Mouse (Mus musculus) midbrain, embryonic 12.5 days (tissue): ENCODE measurements around the gene Defb9. TPM values are rescaled to one million over a fixed set of nuclear protein-coding genes. Genes with fewer than 3 reads are reported as not detected.
"Not testable (repeated sequence)": the region's sequence is repeated elsewhere in the genome, so short reads cannot be mapped to it uniquely, and the experiment has no call there.

Source experiments
- ATAC-seq: fragments of 200-750 bp; cut with Nextera tagmentation; 2 replicates; pipeline ENCODE4 v1.8.0; 2017; ENCODE audit warnings: low read depth, moderate TSS enrichment, moderate library complexity; ENCODE audit not compliant: low FRiP score
- H3K27ac ChIP-seq: fragments of 300-500 bp; sonication (generic); replicated peaks from 2 replicates; pipeline ENCODE4 v1.5.1; 2016; ENCODE audit warnings: mild to moderate bottlenecking
- H3K27me3 ChIP-seq: fragments of 300-500 bp; sonication (generic); 2 replicates; pipeline ENCODE4 v1.6.1; 2016; ENCODE audit warnings: mild to moderate bottlenecking
- H3K36me3 ChIP-seq: fragments of 300-500 bp; sonication (generic); 2 replicates; pipeline ENCODE4 v1.6.1; 2016
- H3K4me1 ChIP-seq: fragments of 300-500 bp; sonication (generic); 2 replicates; pipeline ENCODE4 v1.6.1; 2016
- H3K4me2 ChIP-seq: fragments of 300-500 bp; sonication (generic); replicated peaks from 2 replicates; pipeline ENCODE4 v1.6.1; 2016; ENCODE audit warnings: mild to moderate bottlenecking, moderate library complexity
- H3K4me3 ChIP-seq: fragments of 300-500 bp; sonication (generic); 2 replicates; pipeline ENCODE4 v1.5.1; 2016; ENCODE audit warnings: mild to moderate bottlenecking
- H3K9ac ChIP-seq: fragments of 300-500 bp; sonication (generic); replicated peaks from 2 replicates; pipeline ENCODE4 v1.6.1; 2016; ENCODE audit warnings: mild to moderate bottlenecking, moderate library complexity
- H3K9me3 ChIP-seq: fragments of 300-500 bp; sonication (generic); 2 replicates; pipeline ENCODE4 v1.6.1; 2016; ENCODE audit warnings: mild to moderate bottlenecking
- WGBS: fragments of 180-500 bp; shearing (Covaris S2); methylation state at CpG from one replicate; pipeline ENCODE4 v1.1.7; 2016; 5-methylcytosine and 5-hydroxymethylcytosine counted together
- polyA plus RNA-seq: library from polyadenylated mRNA; unstranded; fragments of >200 nt; fragmentation: Nextera tagmentation; extraction: Ambion mirVana; gene quantifications from 2 replicates; pipeline ENCODE4 v1.2.1, GENCODE M21; 2016

The Defb9 gene
- polyA plus RNA-seq, result not detected in 2 replicates

- not testable (repeated sequence) for H3K4me3 ChIP-seq, H3K27ac ChIP-seq, H3K36me3 ChIP-seq, H3K27me3 ChIP-seq, H3K4me2 ChIP-seq, H3K4me1 ChIP-seq, ATAC-seq, H3K9me3 ChIP-seq, H3K9ac ChIP-seq
Observed at GRCm38 (mm10) chr8:21885321-21885720, at the start of gene Defb9. Gene Defb9, minus strand, starts transcription at chr8:21885421.

GRCm38 (mm10) chr8:21932610-21933009, 47.4 kb upstream of the Defb9 start, which contains the start of gene Defb15:
Gene Defb15, minus strand, starts transcription at chr8:21932710.
- H3K9ac ChIP-seq, result no peak within 1 kb of the TSS
- no peaks in the 10 kb centered on the region for H3K4me1 ChIP-seq
- no peak within 1 kb of the TSS for H3K4me2 ChIP-seq
- H3K36me3 ChIP-seq, result no peaks in the 10 kb centered on the region
- H3K27me3 ChIP-seq, result no peaks in the 10 kb centered on the region
- no peak for ATAC-seq
- H3K4me3 ChIP-seq, result no peak within 1 kb of the TSS
- WGBS, result 89% methylated on average over 6 of the region's 6 CpGs
- H3K9me3 ChIP-seq, result no peaks in the 10 kb centered on the region
- H3K27ac ChIP-seq, result no peak within 1 kb of the TSS

DNA sequence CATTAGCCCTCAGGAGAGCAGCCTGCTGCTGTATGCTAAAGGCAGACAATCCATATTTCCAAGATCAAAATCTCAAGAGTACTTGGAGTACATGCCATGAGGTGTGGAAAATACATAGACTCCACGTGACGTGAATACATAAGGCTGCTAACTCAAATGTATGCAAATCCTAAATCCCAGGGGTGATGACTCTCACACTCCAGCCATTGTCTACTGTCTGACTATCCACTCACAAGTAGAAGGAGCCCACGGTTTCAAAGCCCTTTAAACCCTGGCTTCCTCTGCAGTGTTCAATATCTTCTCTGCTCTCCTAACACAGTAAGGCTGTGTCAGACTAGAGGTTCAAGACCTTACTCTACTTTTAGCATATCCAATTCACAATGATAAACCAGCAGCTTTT, 45.5 kb upstream of the Defb9 start:
- H3K9me3 ChIP-seq, H3K4me2 ChIP-seq, H3K9ac ChIP-seq, H3K27me3 ChIP-seq, H3K4me1 ChIP-seq, H3K36me3 ChIP-seq, H3K27ac ChIP-seq, H3K4me3 ChIP-seq: not testable (repeated sequence)
- WGBS, result 56% methylated on average over 3 of the region's 3 CpGs
- peak; percentile 58 for ATAC-seq

DNA sequence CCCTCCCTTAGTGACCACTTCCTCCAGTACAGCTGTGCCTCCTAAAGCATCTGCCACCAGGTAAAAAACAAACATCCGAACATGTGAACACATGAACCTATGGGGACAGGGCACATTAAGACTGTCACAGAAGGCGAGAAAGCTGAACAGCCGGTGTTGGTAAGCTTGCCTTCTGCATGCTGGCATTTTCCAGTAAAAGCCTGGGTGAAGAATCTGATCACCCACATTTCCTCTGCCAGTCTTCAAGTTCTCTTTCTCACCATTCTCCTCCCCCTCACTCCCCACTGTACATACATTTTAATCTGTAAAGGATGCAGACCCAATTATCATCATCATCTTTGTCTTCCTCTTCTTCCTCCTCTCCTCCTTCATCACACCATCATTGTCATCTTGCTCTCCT, 30.4 kb upstream of the Defb9 start:
- Histone ChIP-seq H3K4me1 (no peaks in the 10 kb centered on the region), H3K9ac (no peak overlapping the region), H3K4me3 (no peak overlapping the region), H3K27me3 (no peaks in the 10 kb centered on the region), H3K36me3 (no peaks in the 10 kb centered on the region), H3K4me2 (no peak overlapping the region), H3K27ac (no peak overlapping the region), H3K9me3 (no peaks in the 10 kb centered on the region)
- ATAC-seq, result no peak
- 93% methylated on average over 3 of the region's 3 CpGs for WGBS

GRCm38 (mm10) chr8:21912554-21912953, 27.3 kb upstream of the Defb9 start:
- no peak for ATAC-seq
- 30% methylated on average over 2 of the region's 2 CpGs for WGBS
- H3K4me3 ChIP-seq, result no peak overlapping the region
- no peak overlapping the region for H3K27ac ChIP-seq
- H3K4me2 ChIP-seq, result no peak overlapping the region
- no peaks in the 10 kb centered on the region for H3K9me3 ChIP-seq
- no peak overlapping the region for H3K9ac ChIP-seq
- H3K27me3 ChIP-seq, result no peaks in the 10 kb centered on the region
- H3K4me1 ChIP-seq, result no peaks in the 10 kb centered on the region
- H3K36me3 ChIP-seq, result no peaks in the 10 kb centered on the region

- Histone ChIP-seq H3K4me1 (no peaks in the 10 kb centered on the region), H3K4me3 (no peak overlapping the region), H3K4me2 (no peak overlapping the region), H3K27ac (no peak overlapping the region), H3K27me3 (no peaks in the 10 kb centered on the region), H3K9me3 (no peaks in the 10 kb centered on the region), H3K9ac (no peak overlapping the region), H3K36me3 (no peaks in the 10 kb centered on the region)
- ATAC-seq, result no peak
- WGBS, result 7% methylated on average over 1 of the region's 1 CpGs
Observed at GRCm38 (mm10) chr8:21911931-21912330, 26.7 kb upstream of the Defb9 start.

DNA sequence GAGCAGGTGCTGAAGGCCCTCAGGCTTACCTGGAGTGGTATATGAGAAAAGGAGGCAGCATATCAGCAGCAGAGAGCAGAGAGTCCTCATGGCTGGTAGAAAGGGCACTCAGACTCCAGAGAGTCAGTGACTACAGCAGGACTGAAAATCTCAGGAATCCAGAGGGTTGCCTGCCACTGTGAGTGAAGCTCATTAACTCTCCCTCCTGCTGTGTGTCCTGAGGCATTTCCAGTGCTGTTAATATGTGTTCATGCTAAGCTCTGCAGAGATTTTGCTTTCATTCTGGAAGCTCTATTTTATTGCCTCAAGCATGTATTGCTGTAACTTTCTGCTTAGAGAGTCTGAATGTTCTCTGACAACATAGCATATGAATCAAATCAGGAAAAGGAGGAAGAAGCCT, 21.1 kb upstream of the Defb9 start, which contains the start of gene Defb11:
TSS of gene Defb11 (minus strand) at position 123 of the 400 bp plus-strand sequence.
- H3K9me3 ChIP-seq, H3K4me1 ChIP-seq, H3K36me3 ChIP-seq, H3K27me3 ChIP-seq, H3K4me2 ChIP-seq, ATAC-seq, H3K4me3 ChIP-seq, H3K27ac ChIP-seq, H3K9ac ChIP-seq: not testable (repeated sequence)

DNA sequence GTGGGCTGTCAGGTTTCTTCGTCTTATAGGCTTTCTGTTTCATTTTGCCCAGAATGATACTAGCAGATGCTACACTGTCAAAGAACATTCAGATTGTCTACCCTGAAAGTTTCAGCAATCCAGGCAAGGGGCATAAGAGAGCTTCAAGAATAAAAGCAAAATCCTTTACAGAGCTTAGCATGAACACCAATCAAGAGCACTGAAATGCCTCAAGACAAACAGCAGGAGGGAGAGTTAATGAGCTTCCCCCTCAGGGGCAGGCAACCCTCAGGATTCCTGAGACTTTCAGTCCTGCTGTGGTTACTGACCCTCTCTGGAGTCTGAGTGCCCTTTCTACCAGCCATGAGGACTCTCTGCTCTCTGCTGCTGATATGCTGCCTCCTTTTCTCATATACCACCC, 26.6 kb downstream of the Defb9 start, which contains the start of gene Defb10:
TSS of gene Defb10 (plus strand) at position 316 of the 400 bp plus-strand sequence.
- 33% methylated on average over 1 of the region's 1 CpGs for WGBS
- not testable (repeated sequence) for H3K27ac ChIP-seq, H3K36me3 ChIP-seq, H3K4me3 ChIP-seq, H3K9me3 ChIP-seq, H3K27me3 ChIP-seq, ATAC-seq, H3K9ac ChIP-seq, H3K4me1 ChIP-seq, H3K4me2 ChIP-seq

Other genes with a start within 250 kb of the Defb9 start
- gene Defa17, start 229.6 kb downstream of the Defb9 start, polyA plus RNA-seq, result not detected in 2 replicates
- not detected in 2 replicates for gene Defa34, start 219.6 kb downstream of the Defb9 start, polyA plus RNA-seq
- gene AY761184, start 181.8 kb downstream of the Defb9 start, polyA plus RNA-seq, result not detected in 2 replicates
- not detected in 2 replicates for gene Defa24, start 150.9 kb downstream of the Defb9 start, polyA plus RNA-seq
- not detected in 2 replicates for gene Defb50, start 61.9 kb downstream of the Defb9 start, polyA plus RNA-seq
- not detected in 2 replicates for gene Defb2, start 45.5 kb downstream of the Defb9 start, polyA plus RNA-seq
- gene Defb10, start 26.5 kb downstream of the Defb9 start, polyA plus RNA-seq, result not detected in 2 replicates
- gene Defb11, start 21.0 kb upstream of the Defb9 start, polyA plus RNA-seq, result 1.3 TPM in 1 of 2 replicates, not detected in the other
- gene Defb15, start 47.3 kb upstream of the Defb9 start, polyA plus RNA-seq, result not detected in 2 replicates
- not detected in 2 replicates for gene Defb35, start 52.9 kb upstream of the Defb9 start, polyA plus RNA-seq
- not detected in 2 replicates for gene Defb13, start 61.3 kb upstream of the Defb9 start, polyA plus RNA-seq
- gene Fam90a1a, start 73.3 kb upstream of the Defb9 start, polyA plus RNA-seq, result not detected in 2 replicates
- not detected in 2 replicates for gene Ccdc70, start 84.4 kb upstream of the Defb9 start, polyA plus RNA-seq
- gene Atp7b, start 174.9 kb upstream of the Defb9 start, polyA plus RNA-seq, result 1.9 and 2.6 TPM in 2 replicates
- 31.7 and 37.9 TPM in 2 replicates for gene Alg11, start 175.3 kb upstream of the Defb9 start, polyA plus RNA-seq
- gene Nek5, start 239.6 kb upstream of the Defb9 start, polyA plus RNA-seq, result 0.31 and 0.41 TPM in 2 replicates